Mouse (Mus musculus) liver, adult 2 months (tissue): ENCODE measurements at regions not wholly inside any gene's neighbourhood (a gene's known extent, or its start where the extent isn't known, plus 50 kb on each side); places are given as distances from the start of the nearest gene placed in this dataset.

Experiments
- CTCF ChIP-seq: fragments of 200-500 bp; IDR thresholded peaks from 2 replicates; pipeline ENCODE4 v1.5.1; 2011; ENCODE audit warnings: low read depth, low read length, control low read depth
- POLR2A ChIP-seq: fragments of 200-500 bp; IDR thresholded peaks from 2 replicates; pipeline ENCODE4 v1.6.1; 2011; ENCODE audit warnings: low read length, control low read depth; ENCODE audit not compliant: insufficient read depth; ENCODE audit errors: extremely low read depth

DNA sequence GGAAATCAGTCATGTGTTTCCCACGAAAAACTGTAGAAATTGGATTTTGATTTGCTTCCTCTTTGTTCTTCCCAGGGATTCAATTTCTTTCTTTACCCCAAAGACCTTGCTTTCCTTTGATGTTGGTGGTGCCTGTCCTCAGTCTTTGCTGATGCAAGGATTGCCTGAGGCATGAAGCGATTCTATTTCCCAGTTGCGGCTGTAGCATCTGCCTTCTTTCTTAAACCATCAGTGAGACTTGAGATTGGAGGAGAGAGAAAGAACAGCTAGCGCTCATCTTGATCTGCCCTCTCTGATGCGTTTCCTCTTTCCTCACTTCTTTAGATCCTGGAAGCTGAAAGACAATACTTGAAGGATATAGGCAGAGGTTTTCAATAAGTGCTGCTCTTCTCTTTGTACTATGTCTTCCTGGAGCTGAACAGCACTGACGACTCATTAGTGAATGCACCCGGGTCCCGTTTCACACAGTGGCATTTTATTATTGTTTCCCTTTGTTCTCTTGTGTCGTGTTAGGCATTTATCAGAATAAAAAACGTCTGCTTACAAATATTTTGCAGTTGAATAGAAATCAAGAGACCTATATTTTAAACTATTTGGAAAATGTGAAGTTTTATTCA, 289.8 kb upstream of the Btbd3 start:
- no peak for TF ChIP-seq CTCF
- TF ChIP-seq POLR2A, result no peak
